Mouse (Mus musculus) heart, postnatal 0 days (tissue): ENCODE data around the gene Fhit. TPM values are rescaled to one million over a fixed set of nuclear protein-coding genes. Genes with fewer than 3 reads are reported as not detected.

Experiments
- ATAC-seq: fragments of 200-750 bp; cut with Nextera tagmentation; 2 replicates; pipeline ENCODE4 v1.8.0; 2017; ENCODE audit warnings: low read depth, moderate number of reproducible peaks, moderate library complexity; ENCODE audit not compliant: insufficient read depth
- DNase-seq: peaks from one replicate; pipeline ENCODE4 v3.0.0-alpha.2; 2016; ENCODE audit warnings: low spot score
- H3K27ac ChIP-seq: fragments of 300-500 bp; sonication (generic); 2 replicates; pipeline ENCODE4 v1.5.1; 2014; ENCODE audit warnings: low read depth, mild to moderate bottlenecking
- H3K27me3 ChIP-seq: fragments of 300-500 bp; sonication (generic); 2 replicates; pipeline ENCODE4 v1.6.1; 2014; ENCODE audit warnings: low read length, mixed read lengths; ENCODE audit not compliant: control insufficient read depth, insufficient read depth
- H3K36me3 ChIP-seq: fragments of 300-500 bp; sonication (generic); replicated peaks from 2 replicates; pipeline ENCODE4 v1.6.1; 2014; ENCODE audit warnings: low read length, mixed read lengths; ENCODE audit not compliant: control insufficient read depth, insufficient read depth
- H3K4me1 ChIP-seq: fragments of 300-500 bp; sonication (generic); 2 replicates; pipeline ENCODE4 v1.6.1; 2014; ENCODE audit warnings: antibody characterized with exemption; ENCODE audit not compliant: control insufficient read depth, insufficient read depth
- H3K4me2 ChIP-seq: fragments of 300-500 bp; sonication (generic); 2 replicates; pipeline ENCODE4 v1.6.1; 2014; ENCODE audit warnings: low read depth, mild to moderate bottlenecking, low read length, moderate library complexity
- H3K4me3 ChIP-seq: fragments of 300-500 bp; sonication (generic); 2 replicates; pipeline ENCODE4 v1.5.1; 2014; ENCODE audit warnings: low read depth, low read length
- H3K9ac ChIP-seq: fragments of 300-500 bp; sonication (generic); replicated peaks from 2 replicates; pipeline ENCODE4 v1.6.1; 2014; ENCODE audit warnings: low read depth, low read length, mixed read lengths
- H3K9me3 ChIP-seq: fragments of 300-500 bp; sonication (generic); replicated peaks from 2 replicates; pipeline ENCODE4 v1.6.1; 2016; ENCODE audit warnings: low read length; ENCODE audit not compliant: control insufficient read depth
- CTCF ChIP-seq: IDR thresholded peaks from 2 replicates; pipeline ENCODE4 v1.5.1; 2016; ENCODE audit warnings: antibody characterized with exemption, control low read depth, low read depth
- EP300 ChIP-seq: IDR thresholded peaks from 2 replicates; pipeline ENCODE4 v1.6.1; 2016; ENCODE audit warnings: antibody characterized with exemption, low read depth
- WGBS: fragments of 180-500 bp; shearing (Covaris S2); extraction: QIAGEN DNeasy Blood & Tissue Kit; methylation state at CpG from one replicate; pipeline ENCODE4 v1.1.7; 2014; 5-methylcytosine and 5-hydroxymethylcytosine counted together
- polyA plus RNA-seq: library from polyadenylated mRNA; unstranded; fragments of >200 nt; fragmentation: Nextera tagmentation; extraction: Ambion mirVana; gene quantifications from 2 replicates; pipeline ENCODE4 v1.2.1, GENCODE M21; 2015
- total RNA-seq: library from RNA; depleted of rRNA; stranded (reverse); fragments of >200 nt; gene quantifications from 2 replicates; pipeline ENCODE4 v1.2.3, GENCODE M21; 2014; ENCODE audit warnings: low replicate concordance

Fhit gene
- total and polyA plus RNA-seq, 2 experiments from 2014 or later: 4.1 to 5.2 TPM

- 61% methylated on average over 2 of the region's 2 CpGs for WGBS
- no peaks in the 10 kb centered on the region for H3K27me3 ChIP-seq
- H3K9me3 ChIP-seq: no peaks in the 10 kb centered on the region
- H3K4me3 ChIP-seq: no peak overlapping the region
- no peak overlapping the region for H3K9ac ChIP-seq
- TF ChIP-seq CTCF (0 out of 2 replicates have a peak, but pooled peaks have one; percentile 29), EP300 (no peak)
- no peak for DNase-seq
- no peaks in the 10 kb centered on the region for H3K36me3 ChIP-seq
- no peaks in the 10 kb centered on the region for H3K4me1 ChIP-seq
- H3K4me2 ChIP-seq: no peak overlapping the region
- no peak for ATAC-seq
- H3K27ac ChIP-seq: no peak overlapping the region
These were observed 1439.8 kb downstream of the Fhit start for GRCm38 (mm10) chr14:9721917-9722472.

GRCm38 (mm10) chr14:9698621-9699020, 1463.2 kb downstream of the Fhit start:
- no peak overlapping the region for H3K4me3 ChIP-seq
- 48% methylated on average over 1 of the region's 1 CpGs for WGBS
- H3K27me3 ChIP-seq: no peaks in the 10 kb centered on the region
- no peak overlapping the region for H3K4me2 ChIP-seq
- no peak overlapping the region for H3K27ac ChIP-seq
- no peaks in the 10 kb centered on the region for H3K4me1 ChIP-seq
- ATAC-seq (no peak), DNase-seq (no peak)
- no peaks in the 10 kb centered on the region for H3K36me3 ChIP-seq
- TF ChIP-seq CTCF: no peak
- no peak for TF ChIP-seq EP300
- no peaks in the 10 kb centered on the region for H3K9me3 ChIP-seq
- H3K9ac ChIP-seq: no peak overlapping the region

GRCm38 (mm10) chr14:9697101-9697500, 1464.7 kb downstream of the Fhit start:
- Histone ChIP-seq H3K9me3 (no peaks in the 10 kb centered on the region), H3K4me1 (no peaks in the 10 kb centered on the region), H3K27ac (no peak overlapping the region), H3K4me3 (no peak overlapping the region), H3K27me3 (no peaks in the 10 kb centered on the region), H3K36me3 (no peaks in the 10 kb centered on the region), H3K4me2 (no peak overlapping the region), H3K9ac (no peak overlapping the region)
- TF ChIP-seq EP300 (no peak), CTCF (no peak)
- ATAC-seq: no peak
- DNase-seq: no peak
- 68% methylated on average over 3 of the region's 3 CpGs for WGBS

GRCm38 (mm10) chr14:9696004-9696403, 1465.8 kb downstream of the Fhit start:
- DNase-seq: no peak
- Histone ChIP-seq H3K36me3 (no peaks in the 10 kb centered on the region), H3K9ac (no peak overlapping the region), H3K27me3 (no peaks in the 10 kb centered on the region), H3K4me2 (no peak overlapping the region), H3K27ac (no peak overlapping the region), H3K9me3 (no peaks in the 10 kb centered on the region), H3K4me1 (no peaks in the 10 kb centered on the region), H3K4me3 (no peak overlapping the region)
- no peak for ATAC-seq
- no peak for TF ChIP-seq EP300
- TF ChIP-seq CTCF: no peak
- 49% methylated on average over 4 of the region's 4 CpGs for WGBS

GRCm38 (mm10) chr14:9695217-9695690, 1466.6 kb downstream of the Fhit start:
- TF ChIP-seq CTCF (no peak), EP300 (no peak)
- no peak for ATAC-seq
- H3K4me2 ChIP-seq: no peak overlapping the region
- H3K9ac ChIP-seq: no peak overlapping the region
- no peaks in the 10 kb centered on the region for H3K4me1 ChIP-seq
- H3K4me3 ChIP-seq: no peak overlapping the region
- no peaks in the 10 kb centered on the region for H3K9me3 ChIP-seq
- no peaks in the 10 kb centered on the region for H3K27me3 ChIP-seq
- no peak overlapping the region for H3K27ac ChIP-seq
- 76% methylated on average over 4 of the region's 4 CpGs for WGBS
- no peaks in the 10 kb centered on the region for H3K36me3 ChIP-seq
- DNase-seq: no peak

GRCm38 (mm10) chr14:9688664-9689257, 1473.1 kb downstream of the Fhit start:
- ATAC-seq (no peak), DNase-seq (no peak)
- 64% methylated on average over 2 of the region's 2 CpGs for WGBS
- TF ChIP-seq EP300 (no peak), CTCF (no peak)
- Histone ChIP-seq H3K9me3 (no peaks in the 10 kb centered on the region), H3K9ac (no peak overlapping the region), H3K4me3 (no peak overlapping the region), H3K4me2 (no peak overlapping the region), H3K27me3 (no peaks in the 10 kb centered on the region), H3K4me1 (no peaks in the 10 kb centered on the region), H3K36me3 (no peaks in the 10 kb centered on the region), H3K27ac (no peak overlapping the region)
